Mouse (Mus musculus) midbrain, embryonic 10.5 days (tissue): ENCODE results near the gene Tmem268. TPM values are rescaled to one million over a fixed set of nuclear protein-coding genes. Genes with fewer than 3 reads are reported as not detected.

Experiments
- DNase-seq: peaks from one replicate; pipeline ENCODE4 v3.0.0-alpha.2; 2017; ENCODE audit warnings: low spot score
- H3K27ac ChIP-seq: fragments of 300-500 bp; sonication (generic); replicated peaks from 2 replicates; pipeline ENCODE4 v1.5.1; 2016; ENCODE audit warnings: mild to moderate bottlenecking
- H3K27me3 ChIP-seq: fragments of 300-500 bp; sonication (generic); 2 replicates; pipeline ENCODE4 v1.6.1; 2016; ENCODE audit warnings: low read depth, mild to moderate bottlenecking; ENCODE audit not compliant: poor library complexity, severe bottlenecking
- H3K36me3 ChIP-seq: fragments of 300-500 bp; sonication (generic); 2 replicates; pipeline ENCODE4 v1.6.1; 2016; ENCODE audit warnings: mild to moderate bottlenecking, moderate library complexity
- H3K4me1 ChIP-seq: fragments of 300-500 bp; sonication (generic); 2 replicates; pipeline ENCODE4 v1.6.1; 2016
- H3K4me3 ChIP-seq: fragments of 300-500 bp; sonication (generic); 2 replicates; pipeline ENCODE4 v1.5.1; 2016; ENCODE audit warnings: mild to moderate bottlenecking, moderate library complexity
- H3K9me3 ChIP-seq: fragments of 300-500 bp; sonication (generic); replicated peaks from 2 replicates; pipeline ENCODE4 v1.6.1; 2016; ENCODE audit warnings: mild to moderate bottlenecking
- WGBS: fragments of 180-500 bp; shearing (Covaris S2); methylation state at CpG from one replicate; pipeline ENCODE4 v1.1.7; 2016; 5-methylcytosine and 5-hydroxymethylcytosine counted together
- polyA plus RNA-seq: library from polyadenylated mRNA; unstranded; fragments of >200 nt; fragmentation: Nextera tagmentation; extraction: Ambion mirVana; gene quantifications from 2 replicates; pipeline ENCODE4 v1.2.1, GENCODE M21; 2016

The Tmem268 gene
- polyA plus RNA-seq, 1 experiment from 2014 or later = 10.0 TPM

DNA sequence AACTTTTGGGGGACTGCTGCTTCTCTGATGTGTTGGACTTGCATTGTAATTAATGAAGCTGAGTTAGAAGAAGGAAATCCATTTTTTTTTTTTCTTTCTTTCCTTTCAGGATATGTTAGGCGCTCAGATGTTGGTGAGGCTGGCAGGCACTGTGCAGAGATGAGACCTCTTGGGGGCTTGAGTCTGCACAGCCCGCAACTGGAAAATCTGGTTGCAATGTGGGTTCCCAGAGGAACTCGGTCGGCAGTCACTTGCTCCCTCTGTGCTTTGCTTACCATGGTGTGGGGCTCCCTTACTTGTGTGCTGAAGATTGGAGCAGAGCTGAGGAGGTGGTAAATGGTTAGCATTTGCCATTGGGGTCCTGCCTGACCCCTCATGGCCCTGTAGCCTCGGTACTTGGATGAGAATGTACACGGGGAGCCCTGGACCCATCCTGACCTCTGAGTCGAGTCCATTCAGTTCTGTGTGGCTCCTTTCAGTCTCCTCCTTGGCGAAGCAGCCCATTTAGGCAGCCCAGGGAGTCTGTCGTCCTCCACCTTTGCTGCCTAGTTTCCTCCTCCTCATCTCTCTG, 631 bp downstream of the Tmem268 start:
- Histone ChIP-seq H3K9me3 (no peaks in the 10 kb centered on the region), H3K27ac (peak overlapping the region; percentile 95), H3K36me3 (0 out of 2 replicates have a peak, but pooled peaks cover 5% of the 10 kb centered on the region), H3K4me1 (peaks cover 72% of the 10 kb centered on the region), H3K4me3 (peak overlapping the region; percentile 72), H3K27me3 (peaks cover 7% of the 10 kb centered on the region; the same call in 1 of the 2 replicates)
- 43% methylated on average over 9 of the region's 9 CpGs for WGBS
- peak; percentile 35 for DNase-seq

DNA sequence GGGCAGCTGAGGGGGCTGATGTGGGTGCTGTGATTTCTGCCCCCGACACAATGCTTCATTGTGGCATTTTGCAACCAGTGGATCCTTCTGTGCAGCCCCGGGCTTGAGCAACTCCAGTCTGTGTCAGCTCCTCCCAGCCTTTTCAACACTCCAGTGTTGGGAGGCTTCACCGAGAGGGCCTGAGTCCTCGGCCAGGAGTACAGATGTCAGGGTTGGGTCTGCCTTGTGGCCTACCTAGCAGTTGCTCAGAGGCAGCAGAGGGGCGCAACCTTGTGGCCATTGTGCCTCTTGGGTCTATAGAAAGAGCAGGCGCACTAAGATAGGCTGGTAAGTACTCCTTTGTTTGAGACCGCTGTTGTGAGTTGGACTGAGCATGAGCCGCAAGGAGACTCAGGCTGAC, 1.5 kb downstream of the Tmem268 start:
- peak overlapping the region; percentile 95 for H3K27ac ChIP-seq
- 52% methylated on average over 8 of the region's 8 CpGs for WGBS
- peak; percentile 47 for DNase-seq
- 0 out of 2 replicates have a peak overlapping the region, but pooled peaks have one; percentile 9 for H3K4me3 ChIP-seq
- H3K27me3 ChIP-seq = peaks cover 7% of the 10 kb centered on the region; the same call in 1 of the 2 replicates
- H3K36me3 ChIP-seq = 0 out of 2 replicates have a peak, but pooled peaks cover 8% of the 10 kb centered on the region
- H3K9me3 ChIP-seq = no peaks in the 10 kb centered on the region
- H3K4me1 ChIP-seq = peaks cover 63% of the 10 kb centered on the region

DNA sequence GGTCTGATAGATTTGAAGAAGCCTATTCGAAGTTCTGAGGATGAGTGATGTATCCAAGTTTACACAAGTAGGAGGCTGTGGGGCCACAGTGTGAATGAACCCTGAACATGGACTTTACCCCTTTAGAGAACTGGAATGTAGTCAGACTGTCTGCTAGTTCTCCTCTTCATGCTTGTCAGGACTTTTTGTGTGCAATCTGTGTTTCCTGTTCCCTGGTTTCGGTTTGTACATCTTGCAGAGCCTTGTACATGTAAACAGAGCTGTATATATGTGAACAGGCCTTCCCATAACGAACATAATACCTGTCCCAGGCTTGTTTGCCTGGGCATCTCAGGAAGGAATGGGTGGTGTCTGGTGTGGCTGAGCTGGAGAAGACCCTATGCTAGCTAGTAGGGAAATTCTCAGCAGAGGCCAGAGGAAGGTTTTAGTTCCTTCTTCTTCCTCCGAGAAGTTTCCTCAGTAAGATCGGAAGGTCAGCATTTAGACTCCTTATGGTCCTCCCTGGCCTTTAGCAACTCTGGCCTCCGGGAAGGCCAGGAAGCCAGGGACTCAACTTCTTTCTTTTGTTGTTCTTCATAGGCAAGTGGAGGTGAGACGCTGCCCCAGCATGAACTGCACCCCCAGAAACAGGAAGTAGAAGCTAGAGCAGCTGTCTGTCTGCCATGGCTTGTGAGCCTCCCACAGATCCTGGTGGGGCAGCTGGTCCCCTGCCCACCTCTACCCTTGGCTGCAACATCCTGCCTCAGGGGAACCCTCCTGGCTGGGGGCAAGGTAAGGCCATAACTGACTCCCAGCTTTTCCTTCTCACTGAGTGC, 3.5 kb downstream of the Tmem268 start:
- WGBS = 83% methylated on average over 7 of the region's 7 CpGs
- H3K27ac ChIP-seq = no peak overlapping the region
- peaks cover 46% of the 10 kb centered on the region for H3K4me1 ChIP-seq
- peaks cover 7% of the 10 kb centered on the region; the same call in 1 of the 2 replicates for H3K27me3 ChIP-seq
- H3K9me3 ChIP-seq = no peaks in the 10 kb centered on the region
- no peak for DNase-seq
- H3K4me3 ChIP-seq = no peak overlapping the region
- peaks cover 21% of the 10 kb centered on the region; the same call in 1 of the 2 replicates for H3K36me3 ChIP-seq

GRCm38 (mm10) chr4:63562742-63563141, 4.2 kb downstream of the Tmem268 start:
- Histone ChIP-seq H3K27ac (no peak overlapping the region), H3K36me3 (peaks cover 21% of the 10 kb centered on the region; the same call in 1 of the 2 replicates), H3K9me3 (no peaks in the 10 kb centered on the region), H3K27me3 (peaks cover 5% of the 10 kb centered on the region; the same call in 1 of the 2 replicates), H3K4me3 (no peak overlapping the region), H3K4me1 (peaks cover 39% of the 10 kb centered on the region)
- DNase-seq = no peak
- 89% methylated on average over 4 of the region's 4 CpGs for WGBS

- H3K36me3 ChIP-seq = peaks cover 28% of the 10 kb centered on the region; the same call in 1 of the 2 replicates
- H3K27me3 ChIP-seq = no peaks in the 10 kb centered on the region
- no peak for DNase-seq
- no peaks in the 10 kb centered on the region for H3K9me3 ChIP-seq
- H3K4me3 ChIP-seq = no peak overlapping the region
- 86% methylated on average over 10 of the region's 10 CpGs for WGBS
- peaks cover 32% of the 10 kb centered on the region for H3K4me1 ChIP-seq
- no peak overlapping the region for H3K27ac ChIP-seq
Observed at GRCm38 (mm10) chr4:63567712-63568390, 9.3 kb downstream of the Tmem268 start.

GRCm38 (mm10) chr4:63569322-63569721, 10.7 kb downstream of the Tmem268 start:
- H3K9me3 ChIP-seq = 0 out of 2 replicates have a peak, but pooled peaks cover 5% of the 10 kb centered on the region
- no peak overlapping the region for H3K4me3 ChIP-seq
- DNase-seq = no peak
- no peaks in the 10 kb centered on the region for H3K27me3 ChIP-seq
- peaks cover 37% of the 10 kb centered on the region for H3K36me3 ChIP-seq
- H3K4me1 ChIP-seq = peaks cover 32% of the 10 kb centered on the region
- H3K27ac ChIP-seq = peak overlapping the region; percentile 83; the same call in 1 of the 2 replicates
- 81% methylated on average over 8 of the region's 8 CpGs for WGBS

DNA sequence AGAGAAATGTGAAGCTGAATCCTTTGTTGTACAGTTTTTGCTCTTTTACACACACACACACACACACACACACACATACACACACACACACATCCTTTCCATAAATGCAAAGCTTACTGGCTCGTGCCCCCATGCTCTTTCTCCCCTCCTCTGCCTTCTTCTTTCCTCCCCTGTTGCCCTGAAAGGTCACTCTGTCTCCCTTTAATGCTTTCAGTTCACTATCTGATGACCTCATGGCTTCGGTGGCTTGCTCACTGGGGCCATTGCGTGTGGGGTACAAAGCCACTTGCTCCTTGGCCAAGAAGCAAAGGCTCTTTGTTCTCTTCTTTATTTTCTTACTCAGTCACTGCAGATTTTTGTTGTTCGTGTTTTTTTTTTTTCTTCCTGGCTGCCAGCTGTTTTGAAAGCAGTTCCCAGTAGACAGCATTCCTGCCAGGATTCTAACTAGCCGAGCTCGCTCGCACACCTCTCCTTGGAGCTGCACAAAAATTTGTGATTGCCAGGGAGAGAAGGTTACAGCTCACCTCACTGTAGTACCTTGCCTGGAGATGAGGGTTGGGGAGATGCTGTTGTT, 11.7 kb downstream of the Tmem268 start:
- Histone ChIP-seq H3K36me3 (peaks cover 34% of the 10 kb centered on the region), H3K4me3 (no peak overlapping the region), H3K27ac (peak overlapping the region; percentile 83), H3K4me1 (peaks cover 32% of the 10 kb centered on the region), H3K9me3 (0 out of 2 replicates have a peak, but pooled peaks cover 5% of the 10 kb centered on the region), H3K27me3 (no peaks in the 10 kb centered on the region)
- WGBS = 29% methylated on average over 7 of the region's 7 CpGs
- DNase-seq = no peak

DNA sequence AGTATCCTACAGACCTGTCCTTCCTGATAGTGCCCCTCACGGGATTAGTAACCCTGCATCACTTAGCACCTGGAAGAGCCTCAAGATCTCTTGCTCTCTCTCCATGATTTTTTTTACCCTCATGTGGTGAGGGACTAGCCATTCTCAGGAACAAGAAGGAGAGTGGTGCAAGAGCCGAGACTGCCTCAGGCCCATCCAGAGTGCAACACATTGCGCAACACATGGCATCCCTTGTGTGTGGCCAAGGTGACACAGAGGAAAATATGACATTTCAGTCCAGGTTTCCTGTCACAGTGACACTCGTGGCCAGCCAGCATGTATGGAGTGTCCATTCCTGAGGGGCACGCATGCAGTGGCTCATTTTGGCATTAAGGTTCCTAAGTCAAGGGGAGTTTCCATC, 14.0 kb downstream of the Tmem268 start:
- no peak for DNase-seq
- H3K4me3 ChIP-seq = no peak overlapping the region
- H3K27me3 ChIP-seq = no peaks in the 10 kb centered on the region
- WGBS = 98% methylated on average over 5 of the region's 5 CpGs
- no peak overlapping the region for H3K27ac ChIP-seq
- peaks cover 12% of the 10 kb centered on the region; the same call in 1 of the 2 replicates for H3K9me3 ChIP-seq
- H3K4me1 ChIP-seq = peaks cover 32% of the 10 kb centered on the region
- peaks cover 24% of the 10 kb centered on the region for H3K36me3 ChIP-seq

DNA sequence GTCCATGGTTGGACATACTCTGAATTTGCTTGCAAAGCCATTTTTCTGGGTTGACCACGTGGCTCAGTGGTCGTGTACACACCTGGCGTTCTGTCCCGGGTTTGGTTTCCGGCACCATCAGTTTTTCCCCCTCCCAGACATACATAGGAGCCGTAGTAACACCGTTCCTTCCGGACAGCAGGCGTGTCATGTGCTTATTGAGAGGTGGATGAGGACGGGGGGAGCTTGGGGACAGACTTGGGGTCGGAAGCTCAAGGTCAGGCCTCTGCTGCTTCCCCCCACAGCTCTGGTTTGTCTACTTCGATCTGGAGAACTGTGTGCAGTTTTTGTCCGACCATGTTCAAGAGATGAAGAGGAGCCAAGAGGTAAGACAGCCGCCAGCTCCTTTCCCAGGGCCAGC, 21.1 kb downstream of the Tmem268 start:
- H3K9me3 ChIP-seq = peaks cover 12% of the 10 kb centered on the region
- WGBS = 77% methylated on average over 14 of the region's 14 CpGs
- H3K4me1 ChIP-seq = peaks cover 17% of the 10 kb centered on the region
- H3K4me3 ChIP-seq = no peak overlapping the region
- no peaks in the 10 kb centered on the region for H3K27me3 ChIP-seq
- no peak for DNase-seq
- peaks cover 26% of the 10 kb centered on the region for H3K36me3 ChIP-seq
- H3K27ac ChIP-seq = peak overlapping the region; percentile 84

DNA sequence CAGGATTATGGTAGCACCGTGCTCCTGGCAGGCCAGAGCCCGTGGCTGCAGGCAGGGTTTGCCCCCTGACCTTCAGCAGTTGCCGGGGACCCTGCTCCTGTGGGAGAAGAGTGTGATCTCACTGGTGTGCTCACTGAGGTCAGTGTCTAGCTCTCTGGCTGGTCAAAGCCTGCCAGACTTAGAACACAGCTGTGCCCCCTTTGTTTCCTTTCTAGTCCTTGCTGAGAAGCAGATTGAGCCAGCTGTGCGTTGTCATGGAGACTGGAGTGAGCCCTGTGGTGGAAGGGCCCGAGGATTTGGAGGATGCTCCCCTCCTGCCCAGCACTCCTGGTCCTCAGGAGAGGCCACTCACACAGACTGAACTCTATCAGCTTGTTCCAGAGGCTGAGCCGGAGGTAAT, 21.5 kb downstream of the Tmem268 start:
- Histone ChIP-seq H3K9me3 (peaks cover 12% of the 10 kb centered on the region), H3K36me3 (peaks cover 26% of the 10 kb centered on the region), H3K4me3 (no peak overlapping the region), H3K27ac (peak overlapping the region; percentile 84), H3K4me1 (peaks cover 17% of the 10 kb centered on the region), H3K27me3 (no peaks in the 10 kb centered on the region)
- WGBS = 18% methylated on average over 6 of the region's 6 CpGs
- peak; percentile 82 for DNase-seq

DNA sequence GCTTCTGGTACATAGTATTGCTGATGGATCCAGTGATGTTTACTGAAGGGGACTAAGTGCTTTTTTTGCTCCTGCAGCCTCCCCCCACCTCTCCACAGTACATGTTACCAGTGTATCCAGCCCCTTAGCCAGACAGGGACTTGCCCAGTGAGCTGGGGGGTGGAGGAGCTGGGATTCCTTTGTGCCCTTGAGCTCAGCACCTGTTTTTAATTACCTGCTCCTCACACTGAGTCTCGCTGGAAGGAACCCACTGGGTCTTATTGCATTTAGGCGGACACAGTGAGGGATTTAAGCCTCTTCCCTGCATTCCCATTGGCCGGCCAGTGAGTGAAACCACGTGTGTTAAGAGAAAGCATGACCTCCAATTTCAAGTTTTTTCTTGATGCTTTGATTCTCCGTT, 24.0 kb downstream of the Tmem268 start:
- DNase-seq = peak; percentile 36
- 64% methylated on average over 5 of the region's 5 CpGs for WGBS
- peaks cover 17% of the 10 kb centered on the region for H3K4me1 ChIP-seq
- H3K27ac ChIP-seq = peak overlapping the region; percentile 38; the same call in 1 of the 2 replicates
- no peak overlapping the region for H3K4me3 ChIP-seq
- peaks cover 6% of the 10 kb centered on the region for H3K9me3 ChIP-seq
- H3K27me3 ChIP-seq = no peaks in the 10 kb centered on the region
- H3K36me3 ChIP-seq = peaks cover 20% of the 10 kb centered on the region

DNA sequence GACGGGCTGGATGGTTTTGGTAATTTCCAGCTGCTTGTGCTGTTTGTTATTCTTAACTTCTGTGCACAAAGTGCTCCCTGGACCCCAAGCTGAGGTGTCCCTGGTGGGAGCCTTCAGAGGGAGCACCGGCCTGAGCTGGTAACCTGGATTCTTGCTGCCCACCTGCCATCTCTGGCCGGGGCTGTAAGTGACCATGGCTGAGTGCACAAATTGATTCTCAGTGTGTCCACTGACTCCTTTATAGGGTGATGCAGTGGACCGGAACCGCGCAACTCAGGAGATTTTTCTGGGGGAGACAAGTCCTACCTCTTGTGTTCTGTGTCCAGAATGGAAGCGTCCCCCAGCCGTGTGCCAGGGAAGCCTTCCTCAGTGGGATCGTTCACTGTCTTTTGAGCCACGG, 26.6 kb downstream of the Tmem268 start:
- Histone ChIP-seq H3K9me3 (no peaks in the 10 kb centered on the region), H3K36me3 (peaks cover 11% of the 10 kb centered on the region), H3K27me3 (no peaks in the 10 kb centered on the region), H3K27ac (no peak overlapping the region), H3K4me3 (no peak overlapping the region), H3K4me1 (peaks cover 5% of the 10 kb centered on the region)
- WGBS = 84% methylated on average over 10 of the region's 10 CpGs
- DNase-seq = no peak
